Mouse (Mus musculus): ENCODE data around the gene Tsg101.

- TF ChIP-seq POLR2A (IDR thresholded peaks at IDR 0.05; ENCODE audit: control insufficient read depth, extremely low read depth, insufficient read depth, low read length, poor library complexity) (no peak), CTCF (IDR thresholded peaks at IDR 0.05; ENCODE audit: borderline replicate concordance, control insufficient read depth, extremely low read depth, insufficient read depth, low read length, poor library complexity) (no peak)
These were observed 43.2 kb upstream of the Tsg101 start for GRCm38 (mm10) chr7:46962806-46963618.
